Mouse (Mus musculus): ENCODE measurements around the gene Mrpl40. TPM values are rescaled to one million over a fixed set of nuclear protein-coding genes. Genes with fewer than 3 reads are reported as not detected.

Gene Mrpl40
- total and polyA plus RNA-seq, 2 experiments from 2014 or later: 10.1 to 87.1 TPM

DNA sequence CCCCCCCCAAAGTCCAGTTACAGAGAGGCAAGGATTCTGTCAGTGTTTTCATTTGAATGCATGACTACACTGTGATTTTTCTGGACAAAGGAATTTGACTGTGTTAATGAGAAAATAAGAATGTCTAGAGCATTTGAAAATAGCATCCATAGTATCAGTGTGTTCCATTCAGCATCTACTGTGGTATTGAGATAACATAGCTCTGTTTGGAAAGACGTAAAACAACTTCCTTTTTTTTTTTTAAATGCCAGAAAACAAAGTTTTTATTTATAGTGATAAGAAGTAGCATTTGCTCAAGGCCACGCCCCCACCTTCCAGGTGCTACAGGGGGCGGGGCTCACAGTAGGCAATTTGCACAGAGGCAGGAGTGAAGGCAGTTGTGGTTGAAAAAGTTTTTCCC is 18.6 kb upstream of the Mrpl40 start:
- no peak overlapping the region for H3K9ac ChIP-seq (replicated peaks; ENCODE audit: low read depth, low read length)
- H3K4me1 ChIP-seq (ENCODE audit: control insufficient read depth, insufficient read depth): no peaks in the 10 kb centered on the region
- no peaks in the 10 kb centered on the region for H3K9me3 ChIP-seq (replicated peaks; ENCODE audit: control insufficient read depth, low read length)
- H3K27ac ChIP-seq (ENCODE audit: low read depth): no peak overlapping the region
- no peak overlapping the region for H3K4me3 ChIP-seq (ENCODE audit: low read depth, low read length)
- TF ChIP-seq EP300 (IDR thresholded peaks at IDR 0.05; ENCODE audit: low read depth): no peak
- no peak for TF ChIP-seq CTCF (IDR thresholded peaks at IDR 0.05; ENCODE audit: low read depth)
- no peak for DNase-seq (ENCODE audit: low spot score)
- H3K36me3 ChIP-seq (replicated peaks; ENCODE audit: control insufficient read depth, insufficient read depth, low read length): peaks cover 34% of the 10 kb centered on the region
- no peaks in the 10 kb centered on the region for H3K27me3 ChIP-seq (ENCODE audit: control insufficient read depth, insufficient read depth, low read length)
- WGBS: 73% methylated on average over 3 of the region's 3 CpGs
- ATAC-seq (ENCODE audit: insufficient read depth, low read depth): no peak
- H3K4me2 ChIP-seq (ENCODE audit: low read depth, low read length): no peak overlapping the region

DNA sequence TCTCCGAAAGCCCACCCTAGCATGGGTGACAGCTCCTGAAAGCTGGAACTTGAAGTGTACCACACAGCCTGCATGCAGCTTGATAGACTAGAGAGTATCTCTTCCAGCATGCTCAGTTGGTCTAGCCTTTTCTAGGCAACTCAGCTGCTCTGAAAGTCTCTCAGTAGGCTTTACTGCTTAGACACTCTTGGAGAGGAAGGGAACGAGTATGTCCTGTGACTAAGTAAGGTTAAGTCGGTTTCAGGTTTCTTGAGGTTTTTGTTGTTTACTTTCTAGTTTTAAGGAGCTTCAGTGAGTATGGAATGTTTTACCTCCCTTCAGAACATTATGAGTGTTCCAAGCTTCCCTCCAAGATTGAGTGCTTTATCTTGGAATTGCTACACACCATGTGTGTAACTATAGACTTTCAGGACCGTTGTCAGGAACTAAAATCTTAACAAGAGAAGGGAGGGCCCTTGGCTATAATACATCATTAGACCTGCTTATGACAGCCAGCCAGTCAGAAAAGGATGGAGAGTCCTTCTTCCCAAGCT is 17.2 kb upstream of the Mrpl40 start:
- ATAC-seq (ENCODE audit: insufficient read depth, low read depth) (no peak), DNase-seq (ENCODE audit: low spot score) (no peak)
- H3K4me3 ChIP-seq (ENCODE audit: low read depth, low read length): no peak overlapping the region
- no peak overlapping the region for H3K27ac ChIP-seq (ENCODE audit: low read depth)
- H3K4me1 ChIP-seq (ENCODE audit: control insufficient read depth, insufficient read depth): no peaks in the 10 kb centered on the region
- WGBS: 78% methylated on average over 4 of the region's 4 CpGs
- no peak overlapping the region for H3K9ac ChIP-seq (replicated peaks; ENCODE audit: low read depth, low read length)
- H3K27me3 ChIP-seq (ENCODE audit: control insufficient read depth, insufficient read depth, low read length): no peaks in the 10 kb centered on the region
- no peaks in the 10 kb centered on the region for H3K9me3 ChIP-seq (replicated peaks; ENCODE audit: control insufficient read depth, low read length)
- no peak overlapping the region for H3K4me2 ChIP-seq (ENCODE audit: low read depth, low read length)
- peaks cover 27% of the 10 kb centered on the region for H3K36me3 ChIP-seq (replicated peaks; ENCODE audit: control insufficient read depth, insufficient read depth, low read length)
- TF ChIP-seq CTCF (IDR thresholded peaks at IDR 0.05; ENCODE audit: low read depth) (no peak), EP300 (IDR thresholded peaks at IDR 0.05; ENCODE audit: low read depth) (no peak)

DNA sequence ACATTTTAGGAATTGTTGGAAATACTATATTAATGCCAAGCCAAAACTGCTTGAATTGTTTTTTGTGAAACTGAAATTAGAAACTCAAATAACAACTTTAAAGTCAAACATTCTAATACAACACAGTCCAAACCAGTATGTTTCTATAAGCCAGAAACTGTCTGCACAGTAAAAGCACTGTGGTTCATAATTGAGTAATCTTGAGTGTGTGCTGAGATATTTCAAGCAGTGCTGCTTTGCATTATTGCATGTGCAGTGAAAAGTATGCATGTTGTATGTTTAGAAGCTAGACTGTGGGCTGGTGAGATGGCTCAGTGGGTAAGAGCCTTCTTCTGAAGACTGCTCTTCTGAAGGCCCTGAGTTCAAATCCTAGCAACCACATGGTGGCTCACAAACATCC is 7.4 kb upstream of the Mrpl40 start:
- Histone ChIP-seq H3K9me3 (replicated peaks; ENCODE audit: control insufficient read depth, low read length) (no peaks in the 10 kb centered on the region), H3K4me3 (ENCODE audit: low read depth, low read length) (no peak overlapping the region), H3K27me3 (ENCODE audit: control insufficient read depth, insufficient read depth, low read length) (no peaks in the 10 kb centered on the region), H3K27ac (ENCODE audit: low read depth) (no peak overlapping the region), H3K4me2 (ENCODE audit: low read depth, low read length) (no peak overlapping the region), H3K4me1 (ENCODE audit: control insufficient read depth, insufficient read depth) (0 out of 2 replicates have a peak, but pooled peaks cover 4% of the 10 kb centered on the region), H3K9ac (replicated peaks; ENCODE audit: low read depth, low read length) (no peak overlapping the region), H3K36me3 (replicated peaks; ENCODE audit: control insufficient read depth, insufficient read depth, low read length) (no peaks in the 10 kb centered on the region)
- DNase-seq (ENCODE audit: low spot score) (no peak), ATAC-seq (ENCODE audit: insufficient read depth, low read depth) (no peak)
- no peak for TF ChIP-seq EP300 (IDR thresholded peaks at IDR 0.05; ENCODE audit: low read depth)
- no peak for TF ChIP-seq CTCF (IDR thresholded peaks at IDR 0.05; ENCODE audit: low read depth)

DNA sequence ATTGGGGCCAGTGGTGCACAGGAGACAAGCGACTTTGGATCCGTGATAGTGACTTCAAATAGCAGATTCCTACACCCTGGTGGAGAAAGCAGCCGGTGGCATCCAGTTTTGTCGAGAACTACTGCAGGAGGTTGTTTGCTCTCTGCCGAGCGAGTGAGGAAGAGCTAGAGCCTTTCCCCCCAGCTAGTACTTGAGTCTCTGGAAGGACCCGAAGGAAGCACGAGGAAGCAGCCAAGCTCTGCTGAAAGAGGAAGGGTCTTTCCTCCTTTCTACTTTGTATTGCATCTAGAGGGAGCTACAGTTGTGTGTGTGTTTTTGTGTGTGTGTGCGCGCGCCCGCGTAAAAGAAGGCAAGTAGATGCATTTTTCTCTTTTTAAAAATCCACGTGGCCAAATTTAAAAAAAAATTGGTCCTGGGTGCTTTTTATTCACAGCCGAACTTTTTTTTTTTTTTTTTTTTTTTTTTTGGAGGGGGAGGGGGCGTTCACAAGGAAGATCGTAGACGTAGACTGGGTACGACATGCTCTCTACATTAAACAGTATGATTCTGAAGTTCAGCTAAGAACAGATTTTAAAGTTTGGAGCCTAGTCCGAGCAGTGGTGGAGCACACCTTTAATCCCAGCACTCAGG is 1.5 kb upstream of the Mrpl40 start:
- Histone ChIP-seq H3K27me3 (ENCODE audit: control insufficient read depth, insufficient read depth, low read length) (no peaks in the 10 kb centered on the region), H3K36me3 (replicated peaks; ENCODE audit: control insufficient read depth, insufficient read depth, low read length) (peaks cover 14% of the 10 kb centered on the region), H3K4me2 (ENCODE audit: low read depth, low read length) (peak overlapping the region; percentile 98), H3K9me3 (replicated peaks; ENCODE audit: control insufficient read depth, low read length) (no peaks in the 10 kb centered on the region), H3K9ac (replicated peaks; ENCODE audit: low read depth, low read length) (peak overlapping the region; percentile 87), H3K27ac (ENCODE audit: low read depth) (peak overlapping the region; percentile 92), H3K4me1 (ENCODE audit: control insufficient read depth, insufficient read depth) (peaks cover 6% of the 10 kb centered on the region), H3K4me3 (ENCODE audit: low read depth, low read length) (peak overlapping the region; percentile 83)
- ATAC-seq (ENCODE audit: insufficient read depth, low read depth) (no peak), DNase-seq (ENCODE audit: low spot score) (peak; percentile 9)
- TF ChIP-seq EP300 (IDR thresholded peaks at IDR 0.05; ENCODE audit: low read depth) (no peak), CTCF (IDR thresholded peaks at IDR 0.05; ENCODE audit: low read depth) (no peak)
- 21% methylated on average over 20 of the region's 20 CpGs for WGBS

DNA sequence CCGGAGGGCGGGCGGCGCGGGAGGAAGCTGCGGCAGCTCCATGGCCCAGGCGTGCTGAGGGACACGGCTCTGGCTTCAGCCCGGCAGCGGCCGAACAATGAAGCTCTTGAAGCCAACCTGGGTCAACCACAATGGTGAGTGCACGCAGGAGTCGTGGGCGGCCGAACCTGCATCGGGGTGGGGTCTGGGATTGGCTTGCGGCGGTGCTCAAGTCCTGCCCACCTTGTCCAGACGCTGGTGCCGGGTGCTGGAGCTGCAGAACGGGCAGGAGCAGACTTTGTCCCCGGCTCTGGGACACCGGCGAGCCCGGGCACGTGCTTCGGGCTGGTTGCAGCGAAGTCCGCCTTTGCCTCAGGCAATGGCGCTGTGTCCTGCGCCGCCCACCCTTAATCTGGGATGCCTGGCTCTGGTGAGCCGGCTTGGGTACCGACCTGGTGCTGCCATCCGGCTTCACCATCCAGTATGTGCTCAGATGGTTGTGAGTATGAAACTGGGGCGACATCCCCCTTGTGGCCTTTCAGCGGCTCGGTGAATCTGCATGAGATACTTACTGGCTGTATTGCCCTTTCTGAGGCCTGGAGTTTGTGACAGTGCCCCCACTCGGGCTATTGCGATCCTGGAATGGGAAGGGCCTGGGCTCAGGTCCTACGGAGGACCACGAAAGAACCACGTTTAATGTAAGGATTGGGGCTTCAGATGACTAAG is 876 bp upstream of the Mrpl40 start:
- Histone ChIP-seq H3K4me1 (ENCODE audit: control insufficient read depth, insufficient read depth) (peaks cover 6% of the 10 kb centered on the region), H3K4me2 (ENCODE audit: low read depth, low read length) (peak overlapping the region; percentile 98), H3K9ac (replicated peaks; ENCODE audit: low read depth, low read length) (peak overlapping the region; percentile 87), H3K36me3 (replicated peaks; ENCODE audit: control insufficient read depth, insufficient read depth, low read length) (peaks cover 21% of the 10 kb centered on the region), H3K4me3 (ENCODE audit: low read depth, low read length) (peak overlapping the region; percentile 83), H3K9me3 (replicated peaks; ENCODE audit: control insufficient read depth, low read length) (no peaks in the 10 kb centered on the region), H3K27me3 (ENCODE audit: control insufficient read depth, insufficient read depth, low read length) (no peaks in the 10 kb centered on the region), H3K27ac (ENCODE audit: low read depth) (peak overlapping the region; percentile 92)
- TF ChIP-seq CTCF (IDR thresholded peaks at IDR 0.05; ENCODE audit: low read depth) (peak; percentile 40), EP300 (IDR thresholded peaks at IDR 0.05; ENCODE audit: low read depth) (no peak)
- WGBS: under 1% methylated on average over 42 of the region's 43 CpGs
- ATAC-seq (ENCODE audit: insufficient read depth, low read depth) (peak; percentile 6; the same call in 1 of the 2 replicates), DNase-seq (ENCODE audit: low spot score) (peak; percentile 12)
